Mouse (Mus musculus) megakaryocyte, embryonic 14.5 days (primary cell): ENCODE results near the gene Hhipl1.

Experiments
- FLI1 ChIP-seq: IDR thresholded peaks from 2 replicates; pipeline ENCODE4 v1.6.1; 2012; ENCODE audit warnings: low read length, inconsistent platforms, mixed read lengths
- GATA1 ChIP-seq: IDR thresholded peaks from 3 replicates; pipeline ENCODE4 v1.6.1; 2012; ENCODE audit warnings: mixed read lengths, low read length, inconsistent platforms, borderline replicate concordance

- no peak for TF ChIP-seq GATA1
- no peak for TF ChIP-seq FLI1
These were observed 17.8 kb upstream of the Hhipl1 start for GRCm38 (mm10) chr12:108288127-108288880.
